ENCODE assay signal across 17 mouse cellular contexts in genomic region chr10:93346208-93346936, GRCm38 (mm10).
"Had no signal": no experiment of that assay in that cellular context is flagged by ENCODE, and none has a peak within 500 bp of the region (broad histone marks: within the 10 kb centered on the region; RNA-seq: fewer than 3 reads in every experiment).

No protein-coding gene starts in this region.

- H3K4me2 ChIP-seq: neural tube, embryonic 12.5 days; neural tube, embryonic 13.5 days; neural tube, embryonic 15.5 days; stomach, embryonic 15.5 days had no signal

- H3K9me3 ChIP-seq: neural tube, embryonic 12.5 days; neural tube, embryonic 13.5 days; neural tube, embryonic 15.5 days; stomach, embryonic 15.5 days had no signal

- H3K4me1 ChIP-seq: neural tube, embryonic 12.5 days; neural tube, embryonic 15.5 days; stomach, embryonic 15.5 days had no signal

- H3K27ac ChIP-seq: neural tube, embryonic 12.5 days; neural tube, embryonic 13.5 days; stomach, embryonic 15.5 days; stomach, postnatal 0 days had no signal

- DNase-seq: retina, postnatal 1 day; right cerebral cortex, adult 18-20 months; right cerebral cortex, postnatal 14 days; right cerebral cortex, postnatal 25 days; right cerebral cortex, postnatal 4 days; spleen, adult 18-20 months; thymus, adult 18-20 months; thymus, adult 2 months; thymus, postnatal 14 days; thymus, postnatal 25 days; thymus, postnatal 36 days; thymus, postnatal 4 days had no signal

- H3K36me3 ChIP-seq: neural tube, embryonic 12.5 days; neural tube, embryonic 13.5 days; neural tube, embryonic 15.5 days; stomach, embryonic 15.5 days had no signal

- H3K9ac ChIP-seq: neural tube, embryonic 12.5 days; neural tube, embryonic 13.5 days; neural tube, embryonic 15.5 days; stomach, embryonic 15.5 days had no signal

- H3K4me3 ChIP-seq: neural tube, embryonic 12.5 days; neural tube, embryonic 13.5 days; neural tube, embryonic 15.5 days; stomach, embryonic 15.5 days had no signal

- H3K27me3 ChIP-seq: neural tube, embryonic 12.5 days; neural tube, embryonic 13.5 days; neural tube, embryonic 15.5 days; stomach, embryonic 15.5 days had no signal
